Mouse (Mus musculus) stomach, embryonic 15.5 days (tissue): ENCODE results near the gene Crat. TPM values are rescaled to one million over a fixed set of nuclear protein-coding genes. Genes with fewer than 3 reads are reported as not detected.
A peak's percentile ranks its signal among the peaks of the same experiment; 100 is the strongest.

ENCODE experiments used
- ATAC-seq: fragments of 200-750 bp; cut with Nextera tagmentation; 2 replicates; pipeline ENCODE4 v1.8.0; 2017; ENCODE audit warnings: low read depth, moderate number of reproducible peaks, moderate TSS enrichment; ENCODE audit not compliant: insufficient read depth, low FRiP score
- H3K27ac ChIP-seq: fragments of 300-500 bp; sonication (generic); 2 replicates; pipeline ENCODE4 v1.5.1; 2015; ENCODE audit warnings: mild to moderate bottlenecking, inconsistent platforms
- H3K27me3 ChIP-seq: fragments of 300-500 bp; sonication (generic); replicated peaks from 2 replicates; pipeline ENCODE4 v1.6.1; 2015; ENCODE audit warnings: inconsistent platforms
- H3K36me3 ChIP-seq: fragments of 300-500 bp; sonication (generic); 2 replicates; pipeline ENCODE4 v1.6.1; 2015; ENCODE audit warnings: inconsistent platforms
- H3K4me1 ChIP-seq: fragments of 300-500 bp; sonication (generic); 2 replicates; pipeline ENCODE4 v1.6.1; 2015; ENCODE audit warnings: inconsistent platforms
- H3K4me2 ChIP-seq: fragments of 300-500 bp; sonication (generic); 2 replicates; pipeline ENCODE4 v1.6.1; 2015; ENCODE audit warnings: mild to moderate bottlenecking, inconsistent platforms
- H3K4me3 ChIP-seq: fragments of 300-500 bp; sonication (generic); replicated peaks from 2 replicates; pipeline ENCODE4 v1.5.1; 2015; ENCODE audit warnings: inconsistent platforms
- H3K9ac ChIP-seq: fragments of 300-500 bp; sonication (generic); 2 replicates; pipeline ENCODE4 v1.6.1; 2015; ENCODE audit warnings: inconsistent platforms
- H3K9me3 ChIP-seq: fragments of 300-500 bp; sonication (generic); 2 replicates; pipeline ENCODE4 v1.6.1; 2016; ENCODE audit warnings: inconsistent platforms
- WGBS: fragments of 180-500 bp; shearing (Covaris S2); methylation state at CpG from one replicate; pipeline ENCODE4 v1.1.7; 2015; 5-methylcytosine and 5-hydroxymethylcytosine counted together
- polyA plus RNA-seq: library from polyadenylated mRNA; unstranded; fragments of >200 nt; fragmentation: Nextera tagmentation; extraction: Ambion mirVana; gene quantifications from 2 replicates; pipeline ENCODE4 v1.2.1, GENCODE M21; 2015

The Crat gene
- polyA plus RNA-seq, 1 experiment from 2014 or later: 22.2 TPM

GRCm38 (mm10) chr2:30446891-30447826, 31.5 kb upstream of the Crat start:
- Histone ChIP-seq H3K4me3 (no peak overlapping the region), H3K9me3 (no peaks in the 10 kb centered on the region), H3K27ac (no peak overlapping the region; the same call in 1 of the 2 replicates), H3K36me3 (peaks cover 35% of the 10 kb centered on the region), H3K4me2 (no peak overlapping the region), H3K9ac (no peak overlapping the region), H3K27me3 (no peaks in the 10 kb centered on the region), H3K4me1 (peaks cover 44% of the 10 kb centered on the region)
- no peak for ATAC-seq
- WGBS: 74% methylated on average over 10 of the region's 10 CpGs

DNA sequence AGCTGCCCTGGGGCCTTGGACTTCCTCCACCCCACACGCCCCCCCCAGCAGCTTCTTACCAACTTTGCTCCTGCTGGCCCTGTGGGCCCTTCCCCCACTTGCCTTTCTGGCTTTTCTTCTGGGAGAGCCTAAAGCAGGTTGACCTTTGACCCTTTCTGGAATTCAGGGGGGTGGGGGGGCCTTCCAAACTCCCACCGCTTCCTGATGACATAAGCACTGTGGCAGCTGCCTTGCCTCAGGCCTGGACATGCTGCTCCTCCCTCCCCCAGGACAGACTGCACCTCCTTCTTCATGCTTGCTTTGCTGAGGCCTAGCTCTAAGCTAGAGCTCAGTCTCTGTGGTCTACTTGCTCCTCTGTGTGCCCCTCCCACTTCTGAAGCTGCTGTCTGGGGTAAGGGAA, 29.7 kb upstream of the Crat start:
- H3K9ac ChIP-seq: 0 out of 2 replicates have a peak overlapping the region, but pooled peaks have one; percentile 3
- H3K4me2 ChIP-seq: peak overlapping the region; percentile 37
- H3K4me1 ChIP-seq: peaks cover 59% of the 10 kb centered on the region
- WGBS: 32% methylated on average over 2 of the region's 2 CpGs
- H3K9me3 ChIP-seq: no peaks in the 10 kb centered on the region
- H3K36me3 ChIP-seq: peaks cover 31% of the 10 kb centered on the region
- H3K4me3 ChIP-seq: no peak overlapping the region
- H3K27ac ChIP-seq: peak overlapping the region; percentile 99
- no peaks in the 10 kb centered on the region for H3K27me3 ChIP-seq
- peak; percentile 40; the same call in 1 of the 2 replicates for ATAC-seq

GRCm38 (mm10) chr2:30444450-30444849, 28.8 kb upstream of the Crat start:
- H3K4me2 ChIP-seq: peak overlapping the region; percentile 24; the same call in 1 of the 2 replicates
- peaks cover 67% of the 10 kb centered on the region for H3K4me1 ChIP-seq

DNA sequence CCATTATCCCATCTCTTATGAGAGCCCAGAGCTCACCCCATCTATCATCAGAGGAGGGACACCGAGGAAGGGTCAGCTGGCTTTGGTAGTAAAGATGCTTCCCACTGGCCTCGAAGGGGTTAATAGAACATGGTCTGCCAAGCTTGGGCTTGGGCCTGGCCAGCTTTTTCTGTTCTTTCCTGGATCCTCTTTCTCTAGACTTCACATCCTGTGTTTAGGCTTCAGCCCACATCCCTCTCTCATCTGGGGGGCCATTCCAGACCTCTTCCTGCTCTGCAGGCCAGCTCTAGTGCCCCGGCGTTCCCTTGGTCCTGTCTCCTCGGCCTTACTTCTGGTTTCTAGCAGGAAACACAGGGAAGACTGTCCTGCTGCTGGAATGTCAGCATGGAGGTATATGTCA, 28.4 kb upstream of the Crat start:
- Histone ChIP-seq H3K4me3 (no peak overlapping the region), H3K9ac (no peak overlapping the region), H3K36me3 (peaks cover 22% of the 10 kb centered on the region), H3K9me3 (no peaks in the 10 kb centered on the region), H3K27me3 (no peaks in the 10 kb centered on the region), H3K4me2 (peak overlapping the region; percentile 24; the same call in 1 of the 2 replicates), H3K27ac (peak overlapping the region; percentile 99), H3K4me1 (peaks cover 67% of the 10 kb centered on the region)
- WGBS: 45% methylated on average over 5 of the region's 5 CpGs
- no peak for ATAC-seq

More at GRCm38 (mm10) chr2:30444450-30444849, 28.8 kb upstream of the Crat start:
- Histone ChIP-seq H3K4me3 (no peak overlapping the region), H3K9ac (no peak overlapping the region), H3K27ac (peak overlapping the region; percentile 99), H3K9me3 (no peaks in the 10 kb centered on the region), H3K36me3 (peaks cover 23% of the 10 kb centered on the region), H3K27me3 (no peaks in the 10 kb centered on the region)
- ATAC-seq: no peak

DNA sequence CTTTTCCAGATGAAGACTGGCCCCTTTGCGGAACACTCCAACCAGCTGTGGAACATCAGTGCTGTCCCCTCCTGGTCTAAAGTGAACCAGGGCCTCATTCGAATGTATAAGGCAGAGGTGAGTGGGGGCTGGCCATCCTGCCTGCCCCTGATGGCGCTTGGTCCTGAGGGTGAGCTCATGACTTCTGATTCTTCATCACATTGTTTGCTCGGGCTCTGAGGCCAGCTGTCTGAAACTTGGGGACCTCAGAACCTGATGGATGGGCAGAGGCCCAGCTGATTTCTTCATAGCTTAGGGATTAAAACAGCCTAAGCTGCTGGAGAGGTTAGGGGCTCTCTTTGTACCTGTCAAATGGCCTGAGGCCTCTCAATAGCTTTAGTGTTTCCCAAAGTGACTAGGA, 27.7 kb upstream of the Crat start:
- Histone ChIP-seq H3K27ac (peak overlapping the region; percentile 99), H3K36me3 (peaks cover 25% of the 10 kb centered on the region), H3K9ac (no peak overlapping the region), H3K4me3 (no peak overlapping the region; the same call in 1 of the 2 replicates), H3K9me3 (no peaks in the 10 kb centered on the region), H3K27me3 (no peaks in the 10 kb centered on the region), H3K4me2 (peak overlapping the region; percentile 62; the same call in 1 of the 2 replicates), H3K4me1 (peaks cover 67% of the 10 kb centered on the region)
- no peak for ATAC-seq
- WGBS: 24% methylated on average over 4 of the region's 4 CpGs

DNA sequence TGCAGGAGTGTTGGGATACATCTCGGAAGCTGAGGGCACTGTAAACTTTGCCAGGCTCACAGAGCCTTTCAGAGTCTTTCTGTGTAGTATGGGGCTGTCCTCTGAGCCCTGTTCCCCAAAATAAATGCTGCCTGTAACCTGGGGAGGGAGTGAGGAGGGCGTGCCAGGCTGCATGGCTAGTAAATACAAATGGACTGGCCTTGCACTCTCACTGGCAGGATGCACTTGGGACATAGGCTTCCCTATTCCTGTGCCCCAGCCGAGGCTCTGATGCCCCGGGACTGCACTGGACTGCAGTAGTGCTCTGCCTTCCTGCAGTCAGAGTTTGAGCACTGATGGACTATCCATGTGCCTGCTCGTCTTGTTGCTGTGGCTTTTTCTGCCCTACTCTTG, 26.9 kb upstream of the Crat start:
- Histone ChIP-seq H3K36me3 (peaks cover 25% of the 10 kb centered on the region), H3K4me1 (peaks cover 67% of the 10 kb centered on the region), H3K9ac (peak overlapping the region; percentile 32), H3K4me3 (peak overlapping the region; percentile 31), H3K9me3 (no peaks in the 10 kb centered on the region), H3K27ac (peak overlapping the region; percentile 99), H3K27me3 (no peaks in the 10 kb centered on the region), H3K4me2 (peak overlapping the region; percentile 62)
- WGBS: 30% methylated on average over 5 of the region's 5 CpGs
- no peak for ATAC-seq

DNA sequence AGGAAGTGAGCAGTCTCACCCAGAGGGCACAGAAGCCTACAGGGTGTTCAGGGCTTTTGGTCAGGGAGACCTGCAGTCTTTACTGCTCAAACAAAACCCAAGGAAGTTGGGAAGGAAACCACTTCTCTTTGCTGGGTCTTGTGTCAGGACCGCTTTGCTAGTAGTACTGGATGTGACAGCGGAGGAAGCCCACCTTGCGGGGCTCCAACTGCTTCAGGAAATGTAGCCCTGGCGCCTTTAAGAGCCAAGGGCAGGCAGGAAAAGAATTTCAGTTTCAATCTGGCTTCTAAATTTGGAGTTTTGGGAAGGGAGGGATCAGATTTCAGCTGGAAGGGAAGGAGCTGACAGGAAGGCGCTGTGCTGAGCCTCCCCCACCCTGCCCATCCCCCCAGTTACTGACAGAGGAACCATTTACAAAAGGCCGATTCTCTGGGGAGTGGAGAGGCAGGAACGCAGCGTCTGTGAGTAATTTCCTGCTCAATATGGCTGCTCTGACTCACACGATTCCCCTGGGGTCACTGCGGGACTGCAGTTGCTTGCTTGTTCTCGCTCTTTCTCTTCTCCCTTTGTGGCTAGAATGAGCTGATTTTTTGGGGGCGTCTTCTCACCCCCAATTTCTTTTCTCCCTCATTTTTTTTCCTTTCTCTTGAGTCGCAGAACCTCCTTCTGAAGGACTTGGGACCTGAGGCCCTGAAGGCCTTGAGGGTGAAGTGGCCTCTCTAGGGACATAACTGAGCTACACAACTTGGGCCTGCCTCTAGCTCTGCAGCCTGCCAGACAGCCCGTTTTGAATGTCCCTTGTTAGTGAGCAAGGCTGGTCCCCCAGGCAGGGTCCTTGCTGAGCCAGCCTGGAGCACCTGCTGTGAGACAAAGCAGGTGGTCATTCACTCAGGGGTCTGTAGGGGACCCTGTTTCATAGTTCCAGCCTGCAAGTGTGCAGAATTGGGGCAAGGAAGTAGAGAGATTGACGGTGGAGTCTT, 26.2 kb upstream of the Crat start:
- Histone ChIP-seq H3K27ac (peak overlapping the region; percentile 99), H3K36me3 (peaks cover 26% of the 10 kb centered on the region), H3K4me3 (peak overlapping the region; percentile 31), H3K9me3 (no peaks in the 10 kb centered on the region), H3K9ac (peak overlapping the region; percentile 32), H3K4me2 (peak overlapping the region; percentile 62), H3K27me3 (no peaks in the 10 kb centered on the region), H3K4me1 (peaks cover 67% of the 10 kb centered on the region)
- ATAC-seq: peak; percentile 68
- 6% methylated on average over 15 of the region's 15 CpGs for WGBS

DNA sequence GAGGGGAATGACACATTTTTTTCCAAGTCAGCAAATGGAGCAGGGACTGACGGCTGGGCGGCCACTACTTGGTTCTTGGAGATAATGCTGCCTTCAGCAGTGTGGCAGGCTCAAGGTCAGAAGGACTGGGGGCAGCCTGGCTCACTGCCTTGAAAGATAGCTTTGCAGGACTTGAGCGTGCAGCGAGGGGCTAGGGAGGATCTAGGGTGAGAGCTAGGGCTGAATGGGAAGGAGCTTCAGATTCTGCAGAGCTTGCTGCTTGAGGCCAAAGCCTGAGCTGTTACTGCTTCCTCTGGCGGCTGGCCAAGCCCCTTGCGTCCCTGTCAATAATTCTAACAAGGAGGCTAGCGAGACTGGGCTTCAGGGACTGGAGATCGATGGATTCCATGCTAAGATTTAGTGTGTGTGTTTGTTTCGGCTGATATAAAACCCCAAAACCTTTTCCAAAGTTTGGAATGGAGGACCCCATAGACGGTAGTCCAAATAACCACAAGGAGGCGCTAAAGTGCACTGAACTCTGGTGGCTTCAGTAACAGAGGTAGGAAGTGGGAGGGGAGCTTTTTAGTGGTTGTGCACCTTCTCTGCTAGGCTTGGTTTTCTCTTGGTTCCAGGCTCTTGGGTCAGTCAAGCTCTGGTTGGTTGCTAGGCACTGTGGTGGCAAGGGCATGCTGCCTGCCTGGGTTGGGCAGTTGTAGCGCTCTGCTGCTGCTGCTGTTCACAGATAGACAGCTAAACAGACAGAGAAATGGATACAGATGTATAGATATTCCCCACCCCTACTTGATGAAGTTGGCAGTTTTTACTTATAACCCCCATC, 25.3 kb upstream of the Crat start:
- 7% methylated on average over 12 of the region's 12 CpGs for WGBS
- H3K4me1 ChIP-seq: peaks cover 64% of the 10 kb centered on the region

GRCm38 (mm10) chr2:30440211-30440700, 24.6 kb upstream of the Crat start:
- Histone ChIP-seq H3K4me3 (no peak overlapping the region), H3K9ac (no peak overlapping the region; the same call in 1 of the 2 replicates), H3K36me3 (peaks cover 26% of the 10 kb centered on the region), H3K4me2 (peak overlapping the region; percentile 62; the same call in 1 of the 2 replicates), H3K4me1 (peaks cover 58% of the 10 kb centered on the region), H3K27me3 (no peaks in the 10 kb centered on the region), H3K27ac (peak overlapping the region; percentile 99), H3K9me3 (no peaks in the 10 kb centered on the region)
- ATAC-seq: no peak; the same call in 1 of the 2 replicates
- WGBS: 28% methylated on average over 3 of the region's 3 CpGs

More for the DNA sequence above, 25.3 kb upstream of the Crat start:
- H3K27me3 ChIP-seq: no peaks in the 10 kb centered on the region
- H3K4me3 ChIP-seq: peak overlapping the region; percentile 18
- peak; percentile 39 for ATAC-seq
- H3K36me3 ChIP-seq: peaks cover 26% of the 10 kb centered on the region
- H3K9me3 ChIP-seq: no peaks in the 10 kb centered on the region
- peak overlapping the region; percentile 99 for H3K27ac ChIP-seq
- H3K4me2 ChIP-seq: peak overlapping the region; percentile 62
- H3K9ac ChIP-seq: no peak overlapping the region; the same call in 1 of the 2 replicates

DNA sequence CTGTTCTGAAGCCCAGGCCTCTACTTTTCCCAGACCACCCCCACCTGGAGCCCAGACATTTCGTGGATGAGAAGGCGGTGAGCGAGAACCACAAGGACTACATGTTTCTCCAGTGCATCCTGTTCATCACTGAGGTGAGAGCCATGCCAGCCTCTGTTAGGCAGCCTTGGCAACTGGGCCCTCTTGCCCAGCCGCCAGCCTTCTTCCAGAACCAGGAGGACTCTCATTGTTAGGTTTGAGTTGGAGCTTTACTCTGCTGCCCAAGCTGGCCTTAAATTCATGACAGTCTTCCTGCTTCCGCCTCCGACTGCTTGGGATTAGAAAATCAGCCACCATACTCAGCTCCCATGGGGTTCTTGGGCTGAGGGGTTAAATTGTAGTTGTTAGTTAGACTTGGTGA, 24.0 kb upstream of the Crat start:
- no peak for ATAC-seq
- H3K4me1 ChIP-seq: peaks cover 51% of the 10 kb centered on the region
- H3K9me3 ChIP-seq: no peaks in the 10 kb centered on the region
- WGBS: 90% methylated on average over 6 of the region's 6 CpGs
- H3K36me3 ChIP-seq: peaks cover 26% of the 10 kb centered on the region
- H3K4me3 ChIP-seq: no peak overlapping the region
- no peak overlapping the region for H3K9ac ChIP-seq
- H3K4me2 ChIP-seq: no peak overlapping the region
- H3K27me3 ChIP-seq: no peaks in the 10 kb centered on the region
- H3K27ac ChIP-seq: peak overlapping the region; percentile 99

GRCm38 (mm10) chr2:30437791-30438190, 22.2 kb upstream of the Crat start:
- Histone ChIP-seq H3K9me3 (no peaks in the 10 kb centered on the region), H3K9ac (no peak overlapping the region), H3K27ac (no peak overlapping the region), H3K4me3 (no peak overlapping the region), H3K4me1 (peaks cover 33% of the 10 kb centered on the region), H3K36me3 (peaks cover 28% of the 10 kb centered on the region), H3K27me3 (no peaks in the 10 kb centered on the region), H3K4me2 (no peak overlapping the region)
- WGBS: 87% methylated on average over 4 of the region's 4 CpGs
- no peak for ATAC-seq
